In genomic region chr6:143518476-143518875, GRCm38 (mm10) we compare ENCODE assay signal across 24 mouse cellular contexts.
DNase-seq lines count a peak whose midpoint lies in the region; ATAC-seq and TF ChIP-seq lines count a peak whose summit lies in the region.
"Had no signal": no experiment of that assay in that cellular context is flagged by ENCODE, and none has a peak within 500 bp of the region (broad histone marks: within the 10 kb centered on the region; RNA-seq: fewer than 3 reads in every experiment).

No protein-coding gene starts in this region.

- H3K4me3 ChIP-seq in embryonic facial prominence, embryonic 14.5 days (ENCODE audit: low read depth, low read length), result no peak overlapping the region
- H3K4me3 ChIP-seq in embryonic facial prominence, embryonic 10.5 days, result no peak overlapping the region
- no peak overlapping the region for H3K4me3 ChIP-seq in heart, embryonic 10.5 days
- no peak overlapping the region for H3K4me3 ChIP-seq in lung, embryonic 14.5 days (ENCODE audit: low read depth, low read length)
- H3K4me3 ChIP-seq in limb, embryonic 14.5 days (replicated peaks; ENCODE audit: low read length), result no peak overlapping the region
- no peak overlapping the region for H3K4me3 ChIP-seq in kidney, embryonic 15.5 days (replicated peaks)
- H3K4me3 ChIP-seq: embryonic facial prominence, embryonic 15.5 days; gastrocnemius, adult 2 months; hindbrain, embryonic 15.5 days; limb, embryonic 12.5 days; liver, embryonic 12.5 days; midbrain, embryonic 13.5 days had no signal

- no peaks in the 10 kb centered on the region; the same call in 1 of the 2 replicates for H3K27me3 ChIP-seq in embryonic facial prominence, embryonic 14.5 days (replicated peaks; ENCODE audit: control insufficient read depth, insufficient read depth, low read length)
- H3K27me3 ChIP-seq in embryonic facial prominence, embryonic 10.5 days (replicated peaks; ENCODE audit: low read depth, poor library complexity, severe bottlenecking), result no peaks in the 10 kb centered on the region
- H3K27me3 ChIP-seq in heart, embryonic 10.5 days (ENCODE audit: insufficient read depth, poor library complexity, severe bottlenecking), result no peaks in the 10 kb centered on the region
- no peaks in the 10 kb centered on the region for H3K27me3 ChIP-seq in lung, embryonic 14.5 days (ENCODE audit: insufficient read depth, low read length)
- H3K27me3 ChIP-seq in limb, embryonic 14.5 days (ENCODE audit: control insufficient read depth, insufficient read depth, low read length), result no peaks in the 10 kb centered on the region
- no peaks in the 10 kb centered on the region for H3K27me3 ChIP-seq in kidney, embryonic 15.5 days
- H3K27me3 ChIP-seq: embryonic facial prominence, embryonic 15.5 days; hindbrain, embryonic 15.5 days; limb, embryonic 12.5 days; liver, embryonic 12.5 days; midbrain, embryonic 13.5 days had no signal

- H3K27ac ChIP-seq in embryonic facial prominence, embryonic 14.5 days (replicated peaks; ENCODE audit: low read depth, low read length), result no peak overlapping the region
- H3K27ac ChIP-seq in embryonic facial prominence, embryonic 10.5 days (replicated peaks), result no peak overlapping the region
- no peak overlapping the region for H3K27ac ChIP-seq in heart, embryonic 10.5 days
- H3K27ac ChIP-seq in lung, embryonic 14.5 days (ENCODE audit: low read depth), result no peak overlapping the region
- no peak overlapping the region for H3K27ac ChIP-seq in limb, embryonic 14.5 days (replicated peaks; ENCODE audit: low read depth, low read length)
- no peak overlapping the region for H3K27ac ChIP-seq in kidney, embryonic 15.5 days
- H3K27ac ChIP-seq: embryonic facial prominence, embryonic 15.5 days; gastrocnemius, adult 2 months; hindbrain, embryonic 15.5 days; kidney, postnatal 0 days; limb, embryonic 12.5 days; liver, embryonic 12.5 days; midbrain, embryonic 13.5 days had no signal

- no peaks in the 10 kb centered on the region for H3K9me3 ChIP-seq in embryonic facial prominence, embryonic 14.5 days (ENCODE audit: control insufficient read depth, low read length)
- H3K9me3 ChIP-seq in embryonic facial prominence, embryonic 10.5 days, result no peaks in the 10 kb centered on the region
- H3K9me3 ChIP-seq in heart, embryonic 10.5 days, result no peaks in the 10 kb centered on the region
- no peaks in the 10 kb centered on the region for H3K9me3 ChIP-seq in lung, embryonic 14.5 days (ENCODE audit: low read depth, low read length)
- H3K9me3 ChIP-seq in limb, embryonic 14.5 days (ENCODE audit: control insufficient read depth, low read length), result no peaks in the 10 kb centered on the region
- H3K9me3 ChIP-seq in kidney, embryonic 15.5 days (replicated peaks), result no peaks in the 10 kb centered on the region
- H3K9me3 ChIP-seq: embryonic facial prominence, embryonic 15.5 days; hindbrain, embryonic 15.5 days; limb, embryonic 12.5 days; midbrain, embryonic 13.5 days had no signal

- 80% methylated on average over 8 of the region's 8 CpGs for WGBS in embryonic facial prominence, embryonic 14.5 days
- 95% methylated on average over 8 of the region's 8 CpGs for WGBS in embryonic facial prominence, embryonic 10.5 days
- 90% methylated on average over 8 of the region's 8 CpGs for WGBS in heart, embryonic 10.5 days
- 75% methylated on average over 8 of the region's 8 CpGs for WGBS in lung, embryonic 14.5 days
- WGBS in limb, embryonic 14.5 days, result 68% methylated on average over 8 of the region's 8 CpGs
- 86% methylated on average over 8 of the region's 8 CpGs for WGBS in kidney, embryonic 15.5 days

- no peak for ATAC-seq in embryonic facial prominence, embryonic 14.5 days (ENCODE audit: low read depth)
- no peak for ATAC-seq in lung, embryonic 14.5 days (ENCODE audit: insufficient read depth)
- peak; percentile 23; the same call in 1 of the 2 replicates for ATAC-seq in limb, embryonic 14.5 days (ENCODE audit: low FRiP score, low read depth)
- no peak for ATAC-seq in kidney, embryonic 15.5 days (replicated peaks; ENCODE audit: low FRiP score)
- ATAC-seq: forebrain, embryonic 16.5 days; liver, embryonic 12.5 days; midbrain, embryonic 13.5 days; Patski had no signal

- no peaks in the 10 kb centered on the region for H3K36me3 ChIP-seq in embryonic facial prominence, embryonic 14.5 days (ENCODE audit: control insufficient read depth, insufficient read depth, low read length)
- no peaks in the 10 kb centered on the region for H3K36me3 ChIP-seq in embryonic facial prominence, embryonic 10.5 days (replicated peaks)
- H3K36me3 ChIP-seq in heart, embryonic 10.5 days, result no peaks in the 10 kb centered on the region
- H3K36me3 ChIP-seq in lung, embryonic 14.5 days (ENCODE audit: insufficient read depth), result no peaks in the 10 kb centered on the region
- no peaks in the 10 kb centered on the region for H3K36me3 ChIP-seq in limb, embryonic 14.5 days (ENCODE audit: control insufficient read depth, insufficient read depth, low read length)
- H3K36me3 ChIP-seq in kidney, embryonic 15.5 days, result no peaks in the 10 kb centered on the region
- H3K36me3 ChIP-seq: embryonic facial prominence, embryonic 15.5 days; hindbrain, embryonic 15.5 days; limb, embryonic 12.5 days; liver, embryonic 12.5 days; midbrain, embryonic 13.5 days had no signal

- no peaks in the 10 kb centered on the region for H3K4me1 ChIP-seq in embryonic facial prominence, embryonic 14.5 days (ENCODE audit: control insufficient read depth, insufficient read depth, low read length)
- no peaks in the 10 kb centered on the region for H3K4me1 ChIP-seq in embryonic facial prominence, embryonic 10.5 days
- no peaks in the 10 kb centered on the region for H3K4me1 ChIP-seq in heart, embryonic 10.5 days
- no peaks in the 10 kb centered on the region for H3K4me1 ChIP-seq in lung, embryonic 14.5 days (ENCODE audit: insufficient read depth)
- no peaks in the 10 kb centered on the region for H3K4me1 ChIP-seq in limb, embryonic 14.5 days (ENCODE audit: control insufficient read depth, insufficient read depth, low read length)
- no peaks in the 10 kb centered on the region for H3K4me1 ChIP-seq in kidney, embryonic 15.5 days
- H3K4me1 ChIP-seq: embryonic facial prominence, embryonic 15.5 days; hindbrain, embryonic 15.5 days; limb, embryonic 12.5 days; liver, embryonic 12.5 days; midbrain, embryonic 13.5 days had no signal

- H3K9ac ChIP-seq in embryonic facial prominence, embryonic 14.5 days (ENCODE audit: low read depth, low read length), result no peak overlapping the region
- H3K9ac ChIP-seq in lung, embryonic 14.5 days, result no peak overlapping the region
- H3K9ac ChIP-seq in limb, embryonic 14.5 days (ENCODE audit: low read depth, low read length, severe bottlenecking), result no peak overlapping the region
- H3K9ac ChIP-seq in kidney, embryonic 15.5 days, result no peak overlapping the region
- H3K9ac ChIP-seq: embryonic facial prominence, embryonic 15.5 days; hindbrain, embryonic 15.5 days; limb, embryonic 12.5 days; liver, embryonic 12.5 days; midbrain, embryonic 13.5 days had no signal

- no peak for TF ChIP-seq CTCF in lung, embryonic 14.5 days (IDR thresholded peaks at IDR 0.05; ENCODE audit: low read depth)

- peak; percentile 30 for DNase-seq in embryonic facial prominence, embryonic 14.5 days (ENCODE audit: low spot score)
- no peak for DNase-seq in embryonic facial prominence, embryonic 10.5 days (ENCODE audit: low spot score)
- DNase-seq in heart, adult 9 months (ENCODE audit: low spot score in 2 of 2), result peak; percentile 31 to 42
- no peak for DNase-seq in heart, embryonic 10.5 days (ENCODE audit: low spot score)
- DNase-seq in lung, embryonic 14.5 days, result peak; percentile 66
- no peak for DNase-seq in lung, postnatal 36 days
- peak; percentile 38 for DNase-seq in limb, embryonic 14.5 days (ENCODE audit: low spot score)
- DNase-seq: adrenal gland, postnatal 36 days; cerebellum, adult 11 months; cerebellum, postnatal 36 days; embryo, embryonic 11 days; gastrocnemius, adult 2 months; kidney, adult 11 months; lung, adult 18-20 months; lung, postnatal 14 days had no signal

- no peak overlapping the region for H3K4me2 ChIP-seq in embryonic facial prominence, embryonic 14.5 days (ENCODE audit: low read depth, low read length)
- H3K4me2 ChIP-seq in lung, embryonic 14.5 days, result no peak overlapping the region
- no peak overlapping the region for H3K4me2 ChIP-seq in limb, embryonic 14.5 days (replicated peaks; ENCODE audit: low read depth, low read length, severe bottlenecking)
- H3K4me2 ChIP-seq in kidney, embryonic 15.5 days, result no peak overlapping the region
- H3K4me2 ChIP-seq: embryonic facial prominence, embryonic 15.5 days; hindbrain, embryonic 15.5 days; limb, embryonic 12.5 days; liver, embryonic 12.5 days; midbrain, embryonic 13.5 days had no signal

- no peak for TF ChIP-seq POLR2A in limb, embryonic 14.5 days (IDR thresholded peaks at IDR 0.05; ENCODE audit: borderline replicate concordance, extremely low read depth, insufficient read depth, insufficient read length)

Comparison
In these comparisons a context has a peak if more than half of its experiments do, and no peak if none do; other contexts are left out.
1. DNase-seq: peak in embryonic facial prominence, embryonic 14.5 days (single experiment), heart, adult 9 months (2 of 2), lung, embryonic 14.5 days (single experiment) and limb, embryonic 14.5 days (single experiment); none in embryonic facial prominence, embryonic 10.5 days (single experiment), heart, embryonic 10.5 days (single experiment) and lung, postnatal 36 days (single experiment).